Mouse (Mus musculus) liver, postnatal 0 days (tissue): ENCODE measurements around the gene A930017K11Rik.

Source experiments
- CTCF ChIP-seq: sonication (generic); IDR thresholded peaks from 2 replicates; pipeline ENCODE4 v1.5.1; 2016; ENCODE audit warnings: antibody characterized with exemption, low read depth
- EP300 ChIP-seq: IDR thresholded peaks from 2 replicates; pipeline ENCODE4 v1.6.1; 2016; ENCODE audit warnings: antibody characterized with exemption, low read depth, mild to moderate bottlenecking

GRCm38 (mm10) chr17:25970448-25970847 is 18.1 kb upstream of the A930017K11Rik start:
- peak; percentile 52 for TF ChIP-seq CTCF
- TF ChIP-seq EP300 = no peak
